Mouse (Mus musculus): ENCODE data around the gene Rtl8a. TPM values are rescaled to one million over a fixed set of nuclear protein-coding genes. Genes with fewer than 3 reads are reported as not detected.
A peak's percentile ranks its signal among the peaks of the same experiment; 100 is the strongest.
"Not testable (repeated sequence)": the region's sequence is repeated elsewhere in the genome, so short reads cannot be mapped to it uniquely, and the experiment has no call there.

Gene Rtl8a
- total RNA-seq (2021) = 100 to 1,000 TPM; 203 to 228 TPM

DNA sequence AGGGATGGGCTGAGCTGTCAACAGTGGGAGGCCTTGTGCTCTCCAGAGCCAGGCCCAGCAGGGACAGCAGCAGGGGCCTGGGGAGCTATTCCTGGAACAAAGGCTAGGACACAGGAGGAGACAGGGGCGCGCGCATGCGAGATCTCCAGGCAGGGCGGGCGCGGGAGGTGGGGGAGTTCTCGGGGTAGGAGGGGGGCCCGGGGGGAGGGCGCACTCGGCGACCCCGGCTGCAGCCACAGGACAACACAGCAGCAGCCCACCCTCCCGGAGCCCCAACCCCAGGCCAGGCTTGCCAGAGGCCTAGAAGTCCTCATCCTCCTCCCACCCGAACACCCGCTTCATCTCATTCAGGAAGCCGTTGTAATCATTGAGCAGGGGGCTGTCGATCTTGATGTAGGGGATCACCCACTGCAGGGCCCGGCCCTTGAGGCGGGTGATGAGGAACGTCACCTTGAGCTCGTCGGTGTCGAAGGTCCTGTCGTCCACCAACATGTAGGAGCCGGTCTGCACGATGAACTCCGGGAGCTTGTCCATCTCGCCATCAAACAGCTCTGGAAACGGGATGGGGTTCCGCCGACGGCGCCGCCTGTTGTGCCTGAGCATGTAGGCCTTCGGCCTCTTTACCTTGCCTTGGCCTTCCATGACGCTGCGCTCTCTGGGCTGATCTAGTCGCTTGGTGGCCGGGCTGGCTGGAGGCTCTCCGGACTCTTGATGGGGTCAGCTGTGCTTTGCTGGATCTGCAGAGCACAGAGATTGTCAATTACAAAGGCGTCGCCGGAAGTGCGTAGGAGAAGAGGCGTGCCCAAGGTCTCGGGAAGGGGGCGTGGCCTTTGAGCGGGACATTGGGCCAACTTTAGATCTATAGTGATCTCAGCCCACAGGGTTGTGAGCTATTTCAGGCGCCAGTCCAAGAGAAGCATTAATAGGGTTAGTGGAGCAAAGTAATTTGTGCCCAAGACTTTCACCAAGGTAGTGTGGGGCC, at the start of gene Rtl8a:
Rtl8a (minus strand) TSS at position 703 of the 982 bp plus-strand sequence.
- DNase-seq = peak; percentile 88

DNA sequence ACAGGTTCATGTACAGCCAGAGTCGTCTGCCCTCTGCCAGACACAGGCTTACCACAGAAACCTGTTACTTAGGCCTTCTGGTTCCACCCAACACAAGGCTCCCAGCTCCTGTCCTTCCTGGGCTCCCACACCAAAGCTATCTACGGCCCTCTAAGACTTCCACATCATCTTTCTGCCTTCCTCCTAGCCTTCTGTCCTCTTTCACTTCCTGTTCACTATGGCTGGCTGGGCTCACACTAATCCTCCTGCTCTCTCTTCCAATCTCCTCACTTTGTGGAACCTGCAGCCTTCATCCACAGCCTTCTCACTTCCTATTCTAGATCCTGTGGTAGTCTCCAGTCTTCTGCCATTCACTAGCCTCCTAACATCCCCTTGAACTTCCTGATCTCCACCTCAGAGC, 49.7 kb upstream of the Rtl8a start:
- DNase-seq = no peak

DNA sequence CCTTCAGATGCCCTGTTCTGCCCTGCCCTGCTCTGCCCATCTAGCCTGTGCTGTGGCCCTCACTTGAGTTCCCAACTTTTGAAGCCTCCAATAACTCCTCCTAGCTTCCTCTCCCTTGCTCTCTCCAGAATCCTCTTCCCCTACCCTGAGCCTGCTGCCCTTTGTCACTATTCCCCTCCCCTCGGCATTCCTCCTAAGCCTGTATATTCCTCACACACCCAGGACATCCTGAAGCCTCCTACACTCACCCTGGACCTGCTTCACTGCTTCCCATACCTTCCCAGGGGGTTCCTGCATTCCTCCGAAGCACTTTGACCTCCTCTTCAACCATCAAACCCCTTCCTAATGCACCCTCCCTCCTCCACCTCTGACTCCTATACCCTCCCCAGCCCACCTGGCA, 48.6 kb upstream of the Rtl8a start:
- DNase-seq = no peak

DNA sequence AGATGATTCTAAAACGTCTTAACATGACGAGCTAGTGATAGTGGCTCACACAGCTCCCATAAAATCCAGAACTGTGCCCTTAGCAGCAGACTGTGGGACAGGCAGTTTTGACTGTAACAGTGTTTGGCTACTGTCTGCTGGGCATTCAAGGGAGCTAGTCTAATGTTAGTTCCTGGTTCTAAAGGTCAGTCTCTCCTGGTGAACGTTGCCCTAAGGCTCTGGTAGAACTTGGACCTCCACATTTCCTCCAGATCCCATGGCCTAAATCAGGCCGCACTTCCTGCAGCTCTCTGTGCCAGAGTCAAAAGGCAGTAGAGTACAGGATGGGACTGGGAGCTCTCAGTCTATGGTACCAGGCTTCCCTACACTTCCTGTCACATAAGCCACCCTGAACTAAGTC, 41.2 kb upstream of the Rtl8a start:
- not testable (repeated sequence) for DNase-seq

DNA sequence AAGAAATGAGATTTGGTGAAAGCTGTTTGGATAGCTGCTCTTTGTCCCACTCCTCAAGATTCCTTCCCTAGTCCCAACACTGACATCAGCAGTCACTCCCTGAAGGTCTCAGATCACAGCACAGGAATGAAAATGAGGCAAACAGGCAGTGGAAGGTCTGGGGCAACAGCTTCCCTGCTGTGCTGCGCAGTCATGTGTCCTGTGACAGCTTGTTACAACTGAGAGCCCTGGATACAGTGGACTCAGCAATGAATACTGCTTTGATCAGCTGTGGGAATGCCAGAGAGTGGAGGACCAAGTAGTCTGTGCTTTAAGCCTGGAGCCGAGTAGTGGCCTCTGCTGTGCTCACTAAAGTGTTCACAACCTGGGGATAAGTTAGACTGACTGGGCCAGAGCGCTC, 39.2 kb upstream of the Rtl8a start:
- DNase-seq = not testable (repeated sequence)

DNA sequence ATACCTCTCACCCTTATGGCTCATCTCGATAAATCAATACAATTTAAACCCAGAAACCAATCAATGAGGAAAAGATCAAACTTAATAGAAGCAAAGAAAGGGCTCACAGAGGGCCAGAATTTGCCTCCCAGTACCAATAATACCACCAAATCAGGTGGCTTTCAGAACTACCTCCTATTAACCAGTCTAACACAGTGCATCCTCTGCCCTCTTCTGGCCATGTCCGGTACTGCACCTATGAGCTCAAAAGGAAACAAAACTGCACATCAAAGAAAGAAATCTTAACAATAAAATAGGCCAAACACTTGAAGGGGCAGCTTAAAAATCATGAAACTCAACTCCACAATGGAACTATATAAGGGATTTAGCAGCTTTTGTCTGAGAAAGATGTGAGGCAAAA, 33.5 kb upstream of the Rtl8a start:
- DNase-seq = peak; percentile 67

DNA sequence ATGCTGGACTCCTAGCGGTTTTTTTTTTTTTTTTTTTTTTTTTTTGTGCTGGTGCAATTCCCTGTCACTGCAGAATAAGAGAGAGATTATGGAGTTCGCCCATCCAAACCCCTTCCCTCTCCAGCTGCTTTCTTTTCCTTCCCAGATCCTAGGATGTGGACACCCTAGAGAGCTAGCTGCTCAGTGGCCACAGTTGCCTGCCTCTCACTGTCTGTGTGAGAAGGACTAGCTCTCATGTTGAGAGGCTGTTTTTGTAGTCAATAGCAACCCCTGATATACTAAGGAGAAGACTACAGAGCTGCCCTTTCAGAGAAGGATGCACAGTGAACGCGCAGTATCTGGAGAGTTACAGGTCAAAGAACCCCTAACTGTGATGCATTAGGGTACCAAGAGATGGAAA, 27.2 kb upstream of the Rtl8a start:
- not testable (repeated sequence) for DNase-seq

DNA sequence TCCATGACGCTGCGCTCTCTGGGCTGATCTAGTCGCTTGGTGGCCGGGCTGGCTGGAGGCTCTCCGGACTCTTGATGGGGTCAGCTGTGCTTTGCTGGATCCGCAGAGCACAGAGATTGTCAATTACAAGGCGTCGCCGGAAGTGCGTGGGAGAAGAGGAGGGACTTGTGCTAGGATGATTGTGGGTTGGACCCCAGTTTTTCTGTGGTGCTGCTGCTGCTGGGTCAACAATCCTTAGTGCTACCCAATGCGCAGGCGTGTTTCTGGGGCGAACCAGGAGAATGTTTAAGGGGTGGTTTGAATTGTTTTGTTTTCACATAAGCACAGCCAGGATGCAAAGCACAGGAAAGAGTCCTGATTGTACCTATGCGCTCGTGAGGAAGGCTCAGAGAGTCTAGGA, 26.8 kb upstream of the Rtl8a start, which contains the start of gene Rtl8b:
Rtl8b (minus strand) TSS at position 115 of the 400 bp plus-strand sequence.
- DNase-seq = peak; percentile 84

DNA sequence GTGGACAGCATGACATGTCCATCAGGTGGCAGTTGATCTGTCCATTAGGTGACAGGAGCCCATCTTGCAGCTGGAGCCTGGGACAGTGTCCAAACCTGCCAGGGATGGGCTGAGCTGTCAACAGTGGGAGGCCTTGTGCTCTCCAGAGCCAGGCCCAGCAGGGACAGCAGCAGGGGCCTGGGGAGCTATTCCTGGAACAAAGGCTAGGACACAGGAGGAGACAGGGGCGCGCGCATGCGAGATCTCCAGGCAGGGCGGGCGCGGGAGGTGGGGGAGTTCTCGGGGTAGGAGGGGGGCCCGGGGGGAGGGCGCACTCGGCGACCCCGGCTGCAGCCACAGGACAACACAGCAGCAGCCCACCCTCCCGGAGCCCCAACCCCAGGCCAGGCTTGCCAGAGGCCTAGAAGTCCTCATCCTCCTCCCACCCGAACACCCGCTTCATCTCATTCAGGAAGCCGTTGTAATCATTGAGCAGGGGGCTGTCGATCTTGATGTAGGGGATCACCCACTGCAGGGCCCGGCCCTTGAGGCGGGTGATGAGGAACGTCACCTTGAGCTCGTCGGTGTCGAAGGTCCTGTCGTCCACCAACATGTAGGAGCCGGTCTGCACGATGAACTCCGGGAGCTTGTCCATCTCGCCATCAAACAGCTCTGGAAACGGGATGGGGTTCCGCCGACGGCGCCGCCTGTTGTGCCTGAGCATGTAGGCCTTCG, 26.2 kb upstream of the Rtl8a start:
- not testable (repeated sequence) for DNase-seq

DNA sequence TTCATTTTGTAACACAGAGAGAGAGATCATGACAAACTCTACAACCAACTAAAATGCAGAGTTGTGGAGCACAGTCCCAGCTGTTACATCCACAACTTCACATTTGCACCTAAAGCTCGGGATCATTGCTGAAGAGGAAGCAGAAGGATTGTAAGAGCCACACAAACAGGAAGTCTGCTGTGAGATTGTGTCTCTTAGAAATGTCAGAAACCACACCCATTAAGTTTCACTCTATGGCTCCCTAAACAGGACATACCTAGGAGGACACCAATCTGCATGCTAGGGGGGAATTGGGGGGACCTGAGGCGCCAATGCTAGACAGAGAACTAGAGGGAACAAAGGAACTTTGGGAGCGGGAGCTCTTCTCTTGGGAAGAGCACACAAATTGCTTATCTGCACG, 9.4 kb upstream of the Rtl8a start:
- not testable (repeated sequence) for DNase-seq

DNA sequence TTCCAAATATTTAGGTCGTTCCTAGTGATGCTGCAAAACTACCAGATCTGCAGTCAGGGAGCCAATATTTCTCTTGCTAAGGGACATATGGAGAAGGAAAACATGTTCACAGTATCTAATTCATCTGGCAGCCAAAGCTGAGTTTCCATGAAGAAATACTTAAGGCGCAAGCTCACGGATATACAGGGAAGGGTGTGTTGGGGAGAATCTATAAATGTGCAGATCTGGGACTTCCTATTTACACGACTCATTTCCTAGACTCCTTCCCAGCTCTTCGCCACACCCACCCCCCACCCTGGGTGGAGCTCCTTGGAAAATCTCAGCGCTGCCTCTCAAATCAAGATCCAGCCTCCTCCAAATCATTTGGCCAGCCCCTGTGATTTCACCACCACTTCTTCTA, 2.4 kb upstream of the Rtl8a start:
- DNase-seq = no peak

DNA sequence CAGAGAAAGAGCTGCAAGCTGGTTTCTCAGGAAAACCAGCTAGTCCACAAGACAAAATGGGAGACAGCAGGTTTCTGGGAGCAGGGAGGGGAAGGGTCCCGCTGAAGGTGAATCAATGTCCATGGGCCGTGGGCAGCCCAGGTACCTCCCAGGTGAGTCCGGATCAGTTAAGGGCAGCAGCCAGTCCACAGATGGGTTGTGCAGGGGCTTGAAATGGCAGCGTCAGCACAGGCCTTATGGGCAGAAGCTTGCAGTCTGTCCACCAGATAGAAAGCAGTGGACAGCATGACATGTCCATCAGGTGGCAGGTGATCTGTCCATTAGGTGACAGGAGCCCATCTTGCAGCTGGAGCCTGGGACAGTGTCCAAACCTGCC, 890 bp downstream of the Rtl8a start:
- not testable (repeated sequence) for DNase-seq

DNA sequence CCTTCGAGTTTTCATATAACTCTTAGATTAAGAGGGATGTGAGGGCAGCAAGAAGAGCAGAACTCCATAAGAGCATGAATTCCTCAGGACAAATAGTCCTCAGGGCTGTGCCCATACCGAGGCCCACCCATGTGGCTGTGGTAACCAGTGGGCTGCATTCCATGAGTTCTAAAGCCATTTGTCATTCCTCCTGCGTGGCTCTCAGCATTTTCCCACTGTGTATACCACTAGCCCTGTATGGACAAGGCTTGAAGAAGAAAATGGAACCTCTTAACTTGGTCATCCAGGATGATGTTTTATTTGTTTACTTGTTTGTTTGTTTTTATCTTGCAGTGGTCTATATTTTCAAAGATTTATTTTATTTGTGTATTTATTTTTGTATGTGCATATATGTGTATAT, 5.4 kb downstream of the Rtl8a start:
- not testable (repeated sequence) for DNase-seq

DNA sequence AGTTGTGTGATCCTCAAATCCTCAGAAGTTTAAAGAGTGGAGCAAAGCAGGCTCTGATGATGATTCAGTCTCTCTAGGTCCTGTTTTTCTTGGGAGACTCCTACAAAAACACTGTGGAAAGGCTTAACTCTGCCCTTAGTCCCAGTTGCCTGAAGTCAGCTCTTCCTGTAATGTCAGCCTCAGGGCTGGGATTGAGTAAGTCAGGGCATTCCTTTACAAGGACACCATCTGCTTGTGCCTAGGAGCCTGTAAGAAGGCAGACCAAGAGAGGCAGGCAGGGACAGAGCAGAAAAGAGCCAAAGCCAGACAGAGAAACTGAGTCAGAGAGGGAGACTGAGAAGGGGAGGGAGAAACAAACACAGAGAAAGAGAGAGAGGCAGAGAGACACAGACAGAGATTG, 32.1 kb downstream of the Rtl8a start:
- not testable (repeated sequence) for DNase-seq

DNA sequence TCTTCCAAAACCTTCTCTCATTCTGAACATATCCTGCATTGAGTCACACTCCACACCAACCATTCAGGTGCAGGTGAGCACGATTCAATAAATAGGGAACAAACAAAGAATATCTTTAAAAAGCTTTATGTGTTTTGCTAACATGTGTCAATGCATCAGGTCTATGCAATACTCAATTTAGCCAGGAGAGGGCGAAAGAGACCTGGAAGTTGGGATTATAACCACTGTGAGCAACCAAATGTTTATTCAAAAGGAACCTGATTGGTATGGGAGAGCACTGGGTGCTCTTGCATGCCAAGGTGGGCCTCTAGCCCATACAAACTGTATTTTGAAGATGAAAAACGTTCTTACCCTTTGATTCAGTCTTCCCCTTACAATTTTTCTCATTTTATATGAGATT, 32.9 kb downstream of the Rtl8a start:
- peak; percentile 78 for DNase-seq

DNA sequence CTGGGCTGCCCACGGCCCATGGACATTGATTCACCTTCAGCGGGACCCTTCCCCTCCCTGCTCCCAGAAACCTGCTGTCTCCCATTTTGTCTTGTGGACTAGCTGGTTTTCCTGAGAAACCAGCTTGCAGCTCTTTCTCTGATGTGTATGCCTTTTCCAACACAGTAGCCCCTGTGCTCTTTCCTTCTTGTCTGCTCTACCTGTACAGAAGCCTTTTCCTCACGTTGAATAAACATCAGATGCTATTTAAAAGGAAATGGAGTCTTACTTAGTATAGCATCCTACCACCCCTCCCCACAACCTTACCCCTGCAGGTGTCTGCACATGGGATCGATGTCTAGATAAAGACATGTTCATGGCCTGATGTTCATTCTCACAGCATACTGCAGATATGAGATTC, 34.6 kb downstream of the Rtl8a start, which contains the start of gene Gm14597:
Gm14597 (minus strand) TSS at position 101 of the 400 bp plus-strand sequence.
- DNase-seq = not testable (repeated sequence)

DNA sequence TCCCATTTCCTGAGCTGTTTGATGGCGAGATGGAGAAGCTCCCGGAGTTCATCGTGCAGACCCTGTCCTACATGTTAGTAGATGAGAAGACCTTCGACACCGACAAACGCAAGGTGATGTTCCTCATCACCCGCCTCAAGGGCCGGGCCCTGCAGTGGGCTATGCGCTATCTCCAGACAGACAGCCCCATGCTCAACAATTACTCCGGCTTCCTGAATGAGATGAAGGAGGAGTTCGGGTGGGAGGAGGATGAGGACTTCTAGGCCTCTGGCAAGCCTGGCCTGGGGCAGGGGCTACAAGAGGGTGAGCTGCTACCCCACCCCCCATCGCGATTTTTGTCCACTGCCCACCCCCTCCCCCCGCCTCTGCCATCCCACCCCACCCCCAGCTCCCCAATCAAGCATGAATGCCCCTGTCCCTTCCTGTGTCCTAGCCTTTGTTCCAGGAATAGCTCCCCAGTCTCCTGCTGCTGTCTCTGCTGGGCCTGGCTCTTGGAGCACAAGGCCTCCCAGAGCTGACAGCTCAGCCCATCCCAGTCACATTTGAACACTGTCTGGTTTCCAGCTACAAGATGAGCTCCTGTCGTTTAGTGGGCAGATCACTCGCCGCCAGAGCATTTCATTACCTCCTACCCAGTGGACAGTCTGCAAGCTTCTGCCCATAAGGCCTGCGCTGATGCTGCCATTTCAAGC, 35.2 kb downstream of the Rtl8a start:
- DNase-seq = peak; percentile 5

DNA sequence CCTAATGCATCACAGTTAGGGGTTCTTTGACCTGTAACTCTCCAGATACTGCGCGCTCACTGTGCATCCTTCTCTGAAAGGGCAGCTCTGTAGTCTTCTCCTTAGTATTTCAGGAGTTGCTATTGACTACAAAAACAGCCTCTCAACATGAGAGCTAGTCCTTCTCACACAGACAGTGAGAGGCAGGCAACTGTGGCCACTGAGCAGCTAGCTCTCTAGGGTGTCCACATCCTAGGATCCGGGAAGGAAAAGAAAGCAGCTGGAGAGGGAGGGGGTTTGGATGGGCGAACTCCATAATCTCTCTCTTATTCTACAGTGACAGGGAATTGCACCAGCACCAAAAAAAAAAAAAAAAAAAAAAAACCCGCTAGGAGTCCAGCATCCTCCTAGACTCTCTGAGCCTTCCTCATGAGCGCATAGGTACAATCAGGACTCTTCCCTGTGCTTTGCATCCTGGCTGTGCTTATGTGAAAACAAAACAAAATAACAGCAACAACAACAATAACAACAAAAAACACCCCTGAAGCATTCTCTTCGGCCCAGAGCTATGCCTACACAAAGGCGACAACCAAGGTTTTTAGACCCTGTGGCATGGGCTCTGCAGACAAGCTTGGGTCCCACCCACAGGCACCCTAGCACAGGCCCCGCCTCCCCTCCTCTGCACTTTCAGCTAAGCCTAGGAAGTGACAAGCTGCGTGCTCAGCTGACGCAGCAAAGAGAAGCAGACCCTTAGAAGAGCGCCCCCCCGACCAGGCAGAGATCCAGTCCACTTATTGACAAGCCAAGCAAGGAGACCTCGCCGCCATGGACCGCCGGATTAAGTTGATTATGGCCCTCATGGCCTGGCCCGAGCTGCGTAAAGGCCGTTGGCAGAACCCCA, 36.0 kb downstream of the Rtl8a start, which contains the start of gene Rtl8c:
Rtl8c (plus strand) TSS at position 791 of the 880 bp plus-strand sequence.
- peak; percentile 68 for DNase-seq

DNA sequence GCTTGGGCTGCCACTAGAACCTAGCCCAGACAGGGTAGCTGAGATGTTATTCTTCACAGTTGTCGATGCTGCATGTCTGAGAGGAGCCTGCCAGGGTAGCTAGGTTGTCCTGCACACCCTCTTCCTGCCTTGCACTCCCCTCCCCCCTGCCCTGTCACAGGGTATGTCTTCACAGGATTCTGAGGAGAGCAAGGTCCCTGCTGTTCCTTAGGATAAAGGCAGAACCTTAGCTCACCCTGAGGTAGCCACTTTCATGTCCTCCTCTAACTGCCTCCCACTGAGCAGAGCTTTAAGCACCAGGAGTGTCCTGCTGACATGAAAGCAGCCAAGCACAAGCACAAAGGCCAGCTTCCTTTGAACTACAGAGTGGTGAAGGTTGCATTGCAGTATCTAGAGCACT, 37.3 kb downstream of the Rtl8a start:
- not testable (repeated sequence) for DNase-seq

DNA sequence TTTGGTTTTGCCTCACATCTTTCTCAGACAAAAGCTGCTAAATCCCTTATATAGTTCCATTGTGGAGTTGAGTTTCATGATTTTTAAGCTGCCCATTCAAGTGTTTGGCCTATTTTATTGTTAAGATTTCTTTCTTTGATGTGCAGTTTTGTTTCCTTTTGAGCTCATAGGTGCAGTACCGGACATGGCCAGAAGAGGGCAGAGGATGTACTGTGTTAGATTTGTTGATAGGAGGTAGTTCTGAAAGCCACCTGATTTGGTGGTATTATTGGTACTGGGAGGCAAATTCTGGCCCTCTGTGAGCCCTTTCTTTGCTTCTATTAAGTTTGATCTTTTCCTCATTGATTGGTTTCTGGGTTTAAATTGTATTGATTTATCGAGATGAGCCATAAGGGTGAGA, 43.5 kb downstream of the Rtl8a start:
- peak; percentile 67 for DNase-seq

All from heart, postnatal 4 days (tissue).